Mouse (Mus musculus): Measurements from ENCODE around the gene Rapgef1.

Gene Rapgef1

DNA sequence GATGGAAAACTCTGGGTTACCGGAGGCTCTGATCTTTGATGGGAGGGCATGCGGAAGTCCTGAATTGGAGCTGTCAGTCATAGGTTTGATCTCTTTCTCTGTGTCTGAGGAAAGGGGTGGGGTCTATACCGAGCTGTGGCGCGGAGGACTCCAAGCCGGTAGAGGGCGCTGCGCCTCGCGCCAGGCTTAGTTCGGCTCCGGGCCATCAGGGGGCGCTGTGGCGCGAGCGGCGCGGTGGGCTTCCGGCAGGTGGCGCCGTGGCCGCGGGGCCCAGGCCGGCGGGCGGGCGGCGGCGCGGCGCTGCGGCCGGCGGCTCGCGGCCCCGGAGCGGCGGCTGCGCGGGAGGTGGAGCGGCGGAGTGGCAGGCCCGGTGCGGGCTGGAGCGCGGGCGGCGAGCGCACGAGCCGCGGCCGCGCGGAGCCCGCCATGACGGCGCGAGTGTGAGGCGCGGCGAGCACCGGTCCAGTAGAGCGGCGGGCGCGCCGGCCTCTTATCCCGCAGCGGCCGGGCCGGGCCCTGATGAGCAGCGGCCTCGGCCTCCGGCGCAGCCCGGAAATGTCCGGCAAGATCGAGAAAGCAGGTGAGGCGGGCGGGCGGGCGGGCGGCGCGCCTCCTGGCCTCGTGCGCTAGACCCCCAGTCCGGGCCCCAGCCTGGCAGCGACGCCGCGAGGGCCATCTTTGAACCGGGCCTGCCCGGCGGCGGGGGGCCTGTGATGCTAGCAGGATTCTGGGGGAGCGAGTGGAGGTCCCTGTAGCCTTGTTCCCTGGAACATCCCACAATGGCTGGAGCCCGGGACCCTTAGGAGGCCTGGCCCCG, at the start of gene Rapgef1:
TSS of gene Rapgef1 (plus strand) at position 237 of the 817 bp plus-strand sequence.
- DNase-seq (ENCODE audit: low spot score in 2 of 2), result peak; percentile 85 to 88

DNA sequence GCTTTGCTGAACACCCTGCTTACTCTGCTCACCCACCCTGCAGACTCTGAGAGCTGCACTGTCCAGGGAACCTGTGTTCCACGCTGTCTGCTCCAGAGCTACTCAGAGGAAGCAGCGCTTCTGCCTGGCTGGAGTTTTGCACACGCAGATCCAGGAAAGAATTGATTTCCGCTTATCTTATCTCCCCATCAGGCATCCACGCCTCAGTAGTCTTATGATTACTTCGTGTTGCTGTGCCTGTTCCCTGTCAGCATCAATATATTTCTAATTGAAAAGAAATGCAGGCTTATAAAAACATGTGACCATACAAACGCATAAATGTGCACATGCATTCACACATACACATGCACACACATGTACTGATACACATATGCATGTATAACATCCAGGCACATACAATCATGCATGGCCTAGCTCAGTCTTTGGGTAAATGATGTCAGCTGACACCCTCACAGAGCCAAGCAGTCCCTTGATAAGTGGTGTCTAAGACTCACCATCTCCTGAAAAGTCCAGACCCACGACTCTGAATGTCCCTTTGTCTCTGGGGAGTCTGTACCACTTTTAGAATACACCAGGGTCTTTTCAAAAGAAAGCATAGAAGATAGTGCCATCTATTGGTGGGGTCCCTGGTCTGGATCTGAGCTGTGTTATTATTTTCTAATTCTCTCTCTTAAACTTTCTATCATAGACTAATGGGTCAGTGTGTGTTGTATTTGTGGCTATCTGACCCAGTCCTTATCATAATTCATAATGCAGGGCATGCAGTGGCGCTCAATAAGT, 47.4 kb upstream of the Rapgef1 start:
- peak in 1 of 2 experiments; percentile 7 for DNase-seq (ENCODE audit: low spot score in 2 of 2)

DNA sequence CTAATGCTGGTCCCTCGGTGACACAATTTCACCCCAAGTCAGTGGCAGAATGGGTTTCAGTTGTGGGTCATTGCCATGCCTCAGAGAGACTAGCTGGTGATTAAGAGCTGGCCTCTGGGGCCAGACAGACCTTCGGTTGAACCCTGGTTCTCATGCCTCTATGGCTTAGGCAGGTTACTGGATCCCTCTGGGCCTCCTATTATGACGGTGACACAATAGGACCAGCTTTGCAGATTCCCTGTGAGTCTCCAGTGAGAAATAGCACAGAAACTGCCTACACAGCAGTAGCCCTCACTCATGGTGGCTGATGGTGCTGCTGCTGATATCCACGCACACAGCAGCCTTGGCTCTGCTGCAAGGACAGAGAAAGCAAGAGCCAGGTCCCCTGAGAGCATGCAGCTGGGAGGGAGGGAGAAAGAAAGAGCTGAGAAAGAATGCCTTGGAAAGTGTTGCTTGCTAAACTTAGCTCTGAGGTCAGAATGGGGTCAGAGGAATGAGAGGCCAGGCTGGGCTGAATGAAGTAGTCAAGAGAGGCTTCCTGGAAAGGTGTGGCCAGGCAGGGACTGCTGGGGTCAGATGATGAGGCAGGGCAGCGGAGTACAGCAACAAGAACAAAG, 46.6 kb upstream of the Rapgef1 start:
- DNase-seq (ENCODE audit: low spot score in 2 of 2), result no peak

- DNase-seq (ENCODE audit: low spot score in 2 of 2), result no peak
Measured at GRCm38 (mm10) chr2:29573591-29573990, 45.9 kb upstream of the Rapgef1 start.

DNA sequence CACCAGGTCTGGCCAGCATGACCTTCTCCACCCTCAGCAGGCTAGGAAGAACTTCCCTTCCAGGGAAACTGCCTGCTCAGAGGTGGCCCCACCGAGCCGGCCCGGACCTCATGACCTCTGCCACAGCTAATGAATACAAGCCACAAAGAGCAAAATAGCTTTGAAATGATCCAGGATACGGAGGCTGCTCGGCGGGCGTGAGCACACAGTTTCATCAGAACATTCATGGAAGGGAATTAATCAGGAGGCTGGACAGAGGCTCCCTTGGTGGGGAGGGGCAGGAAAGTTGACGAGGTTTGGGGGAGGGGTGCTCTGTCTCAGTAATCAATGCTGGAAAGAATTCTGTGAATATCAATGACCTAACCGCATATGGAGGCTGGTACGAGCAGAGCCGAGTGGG, 45.3 kb upstream of the Rapgef1 start:
- DNase-seq (ENCODE audit: low spot score in 2 of 2), result no peak

DNA sequence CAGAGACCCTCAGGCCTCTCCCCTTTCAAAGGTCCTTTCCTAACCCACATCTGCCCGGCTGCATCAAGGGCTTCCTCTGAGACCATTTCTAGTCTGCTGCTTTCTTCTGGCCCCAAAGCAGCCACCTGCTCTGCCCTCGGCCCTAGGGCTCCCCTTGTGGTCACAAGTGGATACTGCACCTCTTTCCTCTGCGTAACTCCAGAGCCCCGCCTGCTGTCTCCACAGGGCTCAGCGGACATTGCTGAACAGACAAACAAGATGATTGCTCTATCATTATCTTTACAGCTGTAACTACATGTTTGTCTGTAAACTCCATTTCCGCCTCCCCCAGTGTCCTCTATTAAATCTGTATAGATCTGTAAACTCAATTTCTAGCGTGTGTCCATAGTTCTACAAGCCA, 37.1 kb upstream of the Rapgef1 start:
- peak; percentile 77 to 80 for DNase-seq (ENCODE audit: low spot score in 2 of 2)

- DNase-seq (ENCODE audit: low spot score in 2 of 2), result no peak
Measured at GRCm38 (mm10) chr2:29586017-29586702, 33.4 kb upstream of the Rapgef1 start.

- DNase-seq (ENCODE audit: low spot score in 2 of 2), result no peak
Measured at GRCm38 (mm10) chr2:29588006-29588405, 31.5 kb upstream of the Rapgef1 start.

DNA sequence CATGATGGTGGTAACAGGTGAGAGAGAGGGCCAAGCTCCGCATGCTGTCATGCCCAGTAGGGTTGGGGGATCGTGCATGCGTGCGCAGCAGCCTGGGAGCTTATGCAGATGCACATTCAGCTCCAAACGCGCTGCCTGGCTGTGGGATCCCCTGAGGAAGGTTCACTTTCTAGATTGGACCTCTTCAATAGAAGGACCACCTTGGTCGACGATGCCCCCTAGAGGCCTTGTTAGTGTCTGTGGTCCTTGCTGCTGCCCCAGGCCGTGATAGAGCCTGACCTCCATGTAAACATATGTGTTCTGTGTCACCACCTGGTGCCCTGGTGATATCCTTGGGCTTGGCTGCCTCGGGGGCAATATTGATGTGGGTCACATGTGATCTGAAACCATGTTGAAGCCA, 30.3 kb upstream of the Rapgef1 start:
- no peak for DNase-seq (ENCODE audit: low spot score in 2 of 2)

GRCm38 (mm10) chr2:29591626-29592025, 27.9 kb upstream of the Rapgef1 start:
- no peak for DNase-seq (ENCODE audit: low spot score in 2 of 2)

- DNase-seq (ENCODE audit: low spot score in 2 of 2), result no peak
Measured at GRCm38 (mm10) chr2:29592537-29592936, 27.0 kb upstream of the Rapgef1 start.

DNA sequence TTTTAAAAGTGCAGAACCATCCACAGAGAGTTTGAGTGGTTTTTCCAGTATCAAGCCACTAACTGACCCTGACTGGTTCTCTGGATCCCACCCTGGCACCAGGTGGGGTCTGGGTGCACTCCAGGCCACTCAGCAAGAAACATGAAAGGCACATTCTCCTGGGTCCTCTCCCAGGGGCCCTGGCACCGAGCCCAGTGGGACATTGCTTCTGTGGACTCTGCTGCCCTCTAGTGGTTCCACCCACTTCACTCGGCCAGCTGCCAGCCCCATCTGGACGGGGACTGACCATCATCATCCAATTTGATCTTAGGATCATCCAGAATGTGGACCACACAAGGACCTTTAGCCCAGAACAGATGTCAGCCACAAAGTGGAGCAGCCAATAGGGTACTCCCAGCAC, 15.6 kb upstream of the Rapgef1 start:
- peak; percentile 75 to 80 for DNase-seq (ENCODE audit: low spot score in 2 of 2)

DNA sequence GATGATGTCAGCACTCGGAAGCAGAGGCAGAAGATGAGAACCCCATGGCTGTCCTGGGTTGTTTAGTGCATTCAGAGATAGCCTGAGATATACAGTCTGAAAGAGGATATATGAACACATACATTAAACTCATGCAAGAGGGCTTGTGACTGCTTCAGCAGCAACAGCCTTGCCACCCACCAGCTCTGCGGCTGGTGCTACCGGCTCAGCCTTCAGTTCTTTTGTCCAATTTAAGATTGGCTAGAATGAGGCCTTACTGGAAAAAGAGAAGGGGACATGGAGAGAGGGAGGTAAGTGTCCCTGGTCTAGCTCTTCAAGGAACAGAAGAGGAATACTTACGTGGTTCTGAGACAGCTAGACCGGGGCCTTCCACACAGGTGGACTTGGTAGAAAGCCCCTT, 13.9 kb upstream of the Rapgef1 start:
- DNase-seq (ENCODE audit: low spot score in 2 of 2), result peak in 1 of 2 experiments; percentile 34

DNA sequence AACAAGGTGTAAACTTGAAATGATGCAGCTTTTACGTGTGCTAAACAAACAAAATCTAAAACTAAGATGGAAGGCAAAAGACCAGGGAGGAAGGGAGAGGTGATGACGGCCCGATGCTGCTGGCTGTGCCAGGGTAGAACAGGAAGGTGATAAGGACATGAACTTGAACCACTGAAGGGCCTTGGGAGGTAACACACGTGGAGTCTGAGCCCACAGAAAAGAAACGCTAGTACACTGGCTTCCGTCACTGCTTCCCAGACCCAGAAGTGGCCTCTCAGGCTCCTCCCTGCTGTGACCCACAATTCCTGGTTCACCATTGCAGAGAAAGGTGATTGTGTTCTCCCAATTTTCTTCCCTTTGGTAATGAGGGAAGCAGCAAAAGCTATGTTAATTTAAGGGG, 13.1 kb upstream of the Rapgef1 start:
- no peak for DNase-seq (ENCODE audit: low spot score in 2 of 2)

DNA sequence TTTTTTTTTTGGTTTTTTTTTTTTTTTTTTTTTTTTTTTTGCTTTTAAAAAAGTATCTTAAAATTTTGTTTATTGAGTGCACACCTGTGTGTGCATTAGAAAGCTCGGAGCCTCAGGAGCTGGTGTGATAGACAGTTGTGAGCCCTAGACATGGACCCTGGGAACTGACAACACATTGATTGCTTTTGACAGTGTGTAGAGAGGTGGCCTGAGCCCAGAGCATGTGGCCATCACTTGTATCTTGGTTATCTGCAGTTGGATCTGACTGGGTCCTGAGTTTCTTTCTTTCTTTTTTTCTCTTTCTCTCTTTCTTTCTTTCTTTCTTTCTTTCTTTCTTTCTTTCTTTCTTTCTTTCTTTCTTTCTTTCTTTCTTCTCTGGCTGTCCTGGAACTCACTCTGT, 2.2 kb upstream of the Rapgef1 start:
- DNase-seq (ENCODE audit: low spot score in 2 of 2), result no peak

DNA sequence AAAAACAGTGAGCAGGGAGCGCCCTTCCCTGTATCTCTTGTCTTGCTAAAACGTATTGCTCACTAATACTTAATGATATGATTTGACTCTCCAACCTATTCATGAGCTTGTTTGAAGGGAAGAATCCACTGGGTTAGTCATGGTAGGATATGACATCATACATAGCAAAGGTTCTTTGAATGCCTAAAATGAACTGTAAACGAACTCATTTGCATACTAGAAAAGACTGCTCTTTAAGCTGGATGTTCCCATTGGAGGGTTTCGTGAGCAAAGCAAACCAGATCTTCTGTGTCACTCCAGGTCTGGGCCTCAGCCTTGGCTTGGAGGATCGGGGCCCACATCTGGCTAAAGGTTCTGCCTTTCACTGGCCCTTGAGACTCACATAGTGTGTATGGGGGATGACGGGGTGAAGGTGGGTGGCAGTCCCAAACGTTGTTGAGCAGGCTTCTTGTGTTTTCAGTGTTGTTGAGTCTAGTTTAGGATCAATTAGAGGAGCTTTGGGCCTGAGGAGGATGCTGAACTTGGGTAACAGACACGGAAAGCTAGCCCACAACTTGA, 515 bp upstream of the Rapgef1 start:
- DNase-seq (ENCODE audit: low spot score in 2 of 2), result no peak

DNA sequence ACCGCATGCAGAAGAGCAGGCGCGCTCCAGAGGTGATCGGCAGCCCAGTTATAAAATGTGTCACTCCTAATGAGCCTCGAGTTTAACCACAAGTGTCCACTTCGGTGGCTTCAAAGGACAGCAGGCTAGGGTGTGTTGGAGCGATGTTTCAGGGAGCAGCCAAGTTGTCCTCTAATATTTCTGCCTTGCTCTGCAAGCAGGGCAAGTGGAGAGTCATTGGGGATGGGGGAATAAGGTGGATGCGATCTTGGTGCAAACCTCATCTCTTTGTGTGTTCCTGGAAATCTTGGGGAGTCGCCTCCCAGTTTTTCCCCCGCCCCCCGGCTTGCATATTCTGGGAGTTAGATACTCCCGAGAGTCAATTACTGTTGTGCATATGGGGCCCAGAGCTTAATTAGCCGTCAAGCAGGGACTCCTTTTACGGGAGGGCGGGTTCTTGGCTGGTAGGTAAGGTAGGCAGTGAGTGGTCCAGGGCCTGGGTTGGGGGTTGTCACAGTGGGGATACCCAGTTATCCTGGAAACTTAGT, 844 bp downstream of the Rapgef1 start:
- DNase-seq (ENCODE audit: low spot score in 2 of 2), result peak in 1 of 2 experiments; percentile 53

- DNase-seq (ENCODE audit: low spot score in 2 of 2), result no peak
Measured at GRCm38 (mm10) chr2:29621163-29621562, 1.6 kb downstream of the Rapgef1 start.

GRCm38 (mm10) chr2:29621636-29622035, 2.1 kb downstream of the Rapgef1 start:
- DNase-seq (ENCODE audit: low spot score in 2 of 2), result no peak

GRCm38 (mm10) chr2:29622126-29623005, 2.8 kb downstream of the Rapgef1 start:
- no peak for DNase-seq (ENCODE audit: low spot score in 2 of 2)
